Mouse (Mus musculus) heart, postnatal 0 days (tissue): ENCODE data around the gene Pam16.
A peak's percentile ranks its signal among the peaks of the same experiment; 100 is the strongest.

Source experiments
- CTCF ChIP-seq: IDR thresholded peaks from 2 replicates; pipeline ENCODE4 v1.5.1; 2016; ENCODE audit warnings: antibody characterized with exemption, control low read depth, low read depth
- EP300 ChIP-seq: IDR thresholded peaks from 2 replicates; pipeline ENCODE4 v1.6.1; 2016; ENCODE audit warnings: antibody characterized with exemption, low read depth

DNA sequence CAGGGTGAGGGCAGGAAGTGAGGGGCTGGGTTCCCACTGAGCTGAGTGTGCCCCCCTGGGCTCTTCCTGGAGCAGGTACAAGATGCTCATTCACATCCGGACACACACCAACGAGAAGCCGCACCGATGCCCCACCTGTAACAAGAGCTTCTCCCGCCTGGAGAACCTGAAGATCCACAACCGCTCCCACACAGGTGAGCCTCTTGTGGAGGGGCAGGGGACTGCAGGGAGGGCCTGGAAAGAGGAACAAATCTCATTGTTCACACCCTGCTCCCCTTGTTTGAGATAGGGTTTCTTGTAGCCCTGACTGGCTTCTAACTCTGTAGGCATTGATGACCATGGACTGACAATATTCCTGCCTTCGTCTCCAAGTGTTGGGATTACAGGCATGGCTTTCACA is 13.1 kb downstream of the Pam16 start:
- 0 out of 2 replicates have a peak, but pooled peaks have one; percentile 0 for TF ChIP-seq CTCF
- TF ChIP-seq EP300: no peak
